Mouse (Mus musculus): ENCODE results near the gene Opcml.

DNA sequence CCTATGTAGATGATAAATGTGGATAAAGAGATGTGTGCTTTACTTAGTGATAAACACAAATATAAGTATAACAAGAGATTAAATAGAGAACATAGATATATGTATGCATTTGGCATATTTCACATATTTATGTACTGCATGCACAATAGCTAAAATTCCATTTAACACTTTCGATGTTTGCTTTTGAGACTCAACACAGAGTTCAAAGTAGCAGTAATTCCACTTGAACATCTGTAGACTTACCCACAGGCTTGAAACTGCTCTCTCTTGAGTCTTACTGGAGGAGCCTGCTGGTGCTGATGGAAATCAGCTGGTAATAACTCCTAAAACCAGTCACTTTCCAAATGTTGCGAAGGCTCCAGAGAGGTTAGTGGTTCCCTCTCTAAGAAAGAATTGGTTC is 258.6 kb downstream of the Opcml start:
- TF ChIP-seq POLR2A (IDR thresholded peaks at IDR 0.05; ENCODE audit: borderline replicate concordance, insufficient read depth, low read length) (no peak), CTCF (IDR thresholded peaks at IDR 0.05; ENCODE audit: borderline replicate concordance, insufficient read depth, low read depth, low read length) (no peak)

Measured in cerebellum, adult 2 months (tissue).